Mouse (Mus musculus) limb, embryonic 15.5 days (tissue): ENCODE measurements at regions not wholly inside any gene's neighbourhood (a gene's known extent, or its start where the extent isn't known, plus 50 kb on each side); places are given as distances from the start of the nearest gene placed in this dataset.
A peak's percentile ranks its signal among the peaks of the same experiment; 100 is the strongest.

ENCODE experiments used
- ATAC-seq: fragments of 200-750 bp; cut with Nextera tagmentation; 2 replicates; pipeline ENCODE4 v1.8.0; 2017; ENCODE audit warnings: low read depth, moderate TSS enrichment; ENCODE audit not compliant: insufficient number of reproducible peaks, low FRiP score, low TSS enrichment
- H3K27ac ChIP-seq: fragments of 300-500 bp; sonication (generic); 2 replicates; pipeline ENCODE4 v1.5.1; 2015; ENCODE audit warnings: moderate library complexity, mild to moderate bottlenecking, inconsistent platforms
- H3K27me3 ChIP-seq: fragments of 300-500 bp; sonication (generic); 2 replicates; pipeline ENCODE4 v1.6.1; 2015; ENCODE audit warnings: inconsistent platforms
- H3K36me3 ChIP-seq: fragments of 300-500 bp; sonication (generic); 2 replicates; pipeline ENCODE4 v1.6.1; 2015; ENCODE audit warnings: inconsistent platforms
- H3K4me1 ChIP-seq: fragments of 300-500 bp; sonication (generic); 2 replicates; pipeline ENCODE4 v1.6.1; 2015; ENCODE audit warnings: inconsistent platforms
- H3K4me2 ChIP-seq: fragments of 300-500 bp; sonication (generic); 2 replicates; pipeline ENCODE4 v1.6.1; 2015; ENCODE audit warnings: mild to moderate bottlenecking, inconsistent platforms
- H3K4me3 ChIP-seq: fragments of 300-500 bp; sonication (generic); 2 replicates; pipeline ENCODE4 v1.5.1; 2015; ENCODE audit warnings: mild to moderate bottlenecking, inconsistent platforms
- H3K9ac ChIP-seq: fragments of 300-500 bp; sonication (generic); 2 replicates; pipeline ENCODE4 v1.6.1; 2015; ENCODE audit warnings: inconsistent platforms
- H3K9me3 ChIP-seq: fragments of 300-500 bp; sonication (generic); 2 replicates; pipeline ENCODE4 v1.6.1; 2016; ENCODE audit warnings: inconsistent platforms
- WGBS: fragments of 180-500 bp; shearing (Covaris S2); methylation state at CpG from one replicate; pipeline ENCODE4 v1.1.7; 2015; 5-methylcytosine and 5-hydroxymethylcytosine counted together

DNA sequence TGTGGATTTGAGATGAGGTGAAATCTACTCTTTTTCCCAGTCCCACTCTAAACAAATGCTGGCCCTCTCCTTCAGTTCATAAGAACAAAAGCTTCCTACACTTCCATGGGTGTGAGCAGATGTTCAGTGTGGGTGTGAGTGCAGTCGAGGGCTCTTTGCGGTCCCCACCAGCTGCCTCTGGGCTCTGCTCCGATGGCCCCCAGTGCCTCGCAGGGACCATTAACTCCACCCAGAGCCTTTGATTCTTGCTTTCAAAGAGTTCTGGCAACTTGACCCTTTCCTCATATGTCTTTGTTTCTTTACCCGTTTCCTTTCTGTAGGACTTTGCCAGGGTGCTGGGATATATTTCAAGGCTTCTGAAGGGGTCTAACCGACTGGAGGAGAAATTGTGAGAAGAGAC, 229.9 kb upstream of the Cxcr4 start:
- WGBS, result 30% methylated on average over 6 of the region's 6 CpGs
- H3K9me3 ChIP-seq, result no peaks in the 10 kb centered on the region
- ATAC-seq, result no peak
- 0 out of 2 replicates have a peak, but pooled peaks cover 4% of the 10 kb centered on the region for H3K4me1 ChIP-seq
- H3K27me3 ChIP-seq, result no peaks in the 10 kb centered on the region
- no peak overlapping the region for H3K4me2 ChIP-seq
- no peaks in the 10 kb centered on the region for H3K36me3 ChIP-seq
- no peak overlapping the region for H3K9ac ChIP-seq
- no peak overlapping the region for H3K4me3 ChIP-seq
- H3K27ac ChIP-seq, result no peak overlapping the region

GRCm38 (mm10) chr1:128820527-128820926, 228.4 kb upstream of the Cxcr4 start:
- Histone ChIP-seq H3K36me3 (no peaks in the 10 kb centered on the region), H3K27me3 (no peaks in the 10 kb centered on the region), H3K4me3 (no peak overlapping the region), H3K4me2 (no peak overlapping the region), H3K4me1 (0 out of 2 replicates have a peak, but pooled peaks cover 4% of the 10 kb centered on the region), H3K9ac (no peak overlapping the region), H3K27ac (no peak overlapping the region), H3K9me3 (no peaks in the 10 kb centered on the region)
- no peak for ATAC-seq
- 90% methylated on average over 1 of the region's 1 CpGs for WGBS

- Histone ChIP-seq H3K27ac (no peak overlapping the region), H3K4me2 (no peak overlapping the region), H3K9me3 (no peaks in the 10 kb centered on the region), H3K9ac (no peak overlapping the region), H3K4me3 (no peak overlapping the region), H3K27me3 (no peaks in the 10 kb centered on the region), H3K4me1 (0 out of 2 replicates have a peak, but pooled peaks cover 4% of the 10 kb centered on the region), H3K36me3 (no peaks in the 10 kb centered on the region)
- ATAC-seq, result no peak
- WGBS, result 88% methylated on average over 6 of the region's 6 CpGs
These were observed 227.5 kb upstream of the Cxcr4 start for GRCm38 (mm10) chr1:128819611-128820010.

- ATAC-seq, result no peak
- Histone ChIP-seq H3K36me3 (no peaks in the 10 kb centered on the region), H3K27me3 (no peaks in the 10 kb centered on the region), H3K27ac (no peak overlapping the region), H3K4me2 (no peak overlapping the region), H3K9ac (no peak overlapping the region), H3K9me3 (no peaks in the 10 kb centered on the region), H3K4me3 (no peak overlapping the region), H3K4me1 (no peaks in the 10 kb centered on the region)
- WGBS, result 75% methylated on average over 5 of the region's 5 CpGs
These were observed 221.3 kb upstream of the Cxcr4 start for GRCm38 (mm10) chr1:128813379-128813778.

DNA sequence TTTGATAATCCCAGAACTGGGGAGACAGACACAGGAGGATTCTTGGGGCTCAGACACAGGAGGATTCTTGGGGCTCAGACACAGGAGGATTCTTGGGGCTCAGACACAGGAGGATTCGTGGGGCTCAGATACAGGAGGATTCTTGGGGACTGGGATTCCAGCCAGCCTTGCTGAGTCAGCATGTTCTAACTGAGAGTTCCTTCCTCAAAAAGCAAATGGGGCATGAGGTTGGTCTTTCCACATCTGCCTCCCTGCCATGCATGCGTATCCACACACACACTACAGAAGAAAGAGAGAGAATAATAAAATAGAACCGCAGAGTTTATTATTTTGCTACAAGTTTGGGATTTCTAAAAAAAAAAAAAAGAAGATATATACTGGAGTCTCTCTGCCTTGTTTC, 218.8 kb upstream of the Cxcr4 start:
- no peak for ATAC-seq
- WGBS, result 77% methylated on average over 3 of the region's 3 CpGs
- Histone ChIP-seq H3K27me3 (no peaks in the 10 kb centered on the region), H3K9ac (no peak overlapping the region), H3K4me1 (no peaks in the 10 kb centered on the region), H3K27ac (no peak overlapping the region), H3K9me3 (no peaks in the 10 kb centered on the region), H3K36me3 (no peaks in the 10 kb centered on the region), H3K4me2 (no peak overlapping the region), H3K4me3 (no peak overlapping the region)

DNA sequence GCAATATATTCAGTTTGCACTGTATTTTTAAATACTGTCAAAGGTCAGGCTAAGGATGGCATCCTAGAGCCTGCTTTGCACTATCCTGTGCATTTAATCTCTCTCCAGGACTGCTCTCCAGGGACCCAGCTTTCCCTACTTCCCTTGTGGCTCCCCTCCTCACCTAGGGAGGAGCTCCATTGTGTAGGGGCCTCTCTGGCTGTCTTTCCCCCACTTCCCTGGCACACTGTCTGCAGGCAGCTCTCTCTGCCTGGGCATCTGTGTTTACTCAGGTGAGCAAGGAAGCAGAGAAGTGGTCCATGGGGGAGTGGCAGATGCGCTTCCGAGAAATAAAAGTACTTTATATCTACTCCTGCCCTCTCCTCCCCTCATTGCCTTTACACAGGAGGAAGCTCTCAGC, 218.0 kb upstream of the Cxcr4 start:
- WGBS, result 85% methylated on average over 2 of the region's 2 CpGs
- Histone ChIP-seq H3K9ac (no peak overlapping the region), H3K9me3 (no peaks in the 10 kb centered on the region), H3K4me3 (no peak overlapping the region), H3K27me3 (no peaks in the 10 kb centered on the region), H3K4me2 (no peak overlapping the region), H3K36me3 (no peaks in the 10 kb centered on the region), H3K4me1 (0 out of 2 replicates have a peak, but pooled peaks cover 2% of the 10 kb centered on the region), H3K27ac (no peak overlapping the region)
- no peak for ATAC-seq

DNA sequence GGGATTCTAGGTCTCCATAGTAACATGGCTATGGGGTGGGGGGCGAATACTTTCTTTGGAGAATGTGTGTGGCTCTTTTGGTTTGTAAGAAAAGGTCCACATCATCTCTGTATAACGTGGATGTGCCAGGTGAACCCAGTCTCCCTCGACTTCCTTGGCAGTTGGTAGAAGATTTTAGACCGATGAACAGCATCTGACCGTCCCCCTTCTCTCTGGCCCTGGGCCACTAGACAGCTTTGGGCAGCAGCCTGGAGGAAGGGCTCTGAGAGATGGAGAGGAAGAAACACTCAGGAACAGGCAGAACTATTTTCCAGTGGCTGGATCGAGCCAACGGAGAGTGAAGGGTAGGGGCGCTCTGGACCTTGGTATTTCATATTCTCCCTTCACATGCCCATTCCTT, 217.5 kb upstream of the Cxcr4 start:
- WGBS, result 88% methylated on average over 8 of the region's 8 CpGs
- Histone ChIP-seq H3K4me3 (no peak overlapping the region), H3K9me3 (no peaks in the 10 kb centered on the region), H3K27ac (no peak overlapping the region), H3K9ac (no peak overlapping the region), H3K4me2 (no peak overlapping the region), H3K27me3 (no peaks in the 10 kb centered on the region), H3K36me3 (no peaks in the 10 kb centered on the region), H3K4me1 (0 out of 2 replicates have a peak, but pooled peaks cover 2% of the 10 kb centered on the region)
- no peak for ATAC-seq

- 84% methylated on average over 5 of the region's 5 CpGs for WGBS
These were observed 216.5 kb upstream of the Cxcr4 start for GRCm38 (mm10) chr1:128808599-128808998.

DNA sequence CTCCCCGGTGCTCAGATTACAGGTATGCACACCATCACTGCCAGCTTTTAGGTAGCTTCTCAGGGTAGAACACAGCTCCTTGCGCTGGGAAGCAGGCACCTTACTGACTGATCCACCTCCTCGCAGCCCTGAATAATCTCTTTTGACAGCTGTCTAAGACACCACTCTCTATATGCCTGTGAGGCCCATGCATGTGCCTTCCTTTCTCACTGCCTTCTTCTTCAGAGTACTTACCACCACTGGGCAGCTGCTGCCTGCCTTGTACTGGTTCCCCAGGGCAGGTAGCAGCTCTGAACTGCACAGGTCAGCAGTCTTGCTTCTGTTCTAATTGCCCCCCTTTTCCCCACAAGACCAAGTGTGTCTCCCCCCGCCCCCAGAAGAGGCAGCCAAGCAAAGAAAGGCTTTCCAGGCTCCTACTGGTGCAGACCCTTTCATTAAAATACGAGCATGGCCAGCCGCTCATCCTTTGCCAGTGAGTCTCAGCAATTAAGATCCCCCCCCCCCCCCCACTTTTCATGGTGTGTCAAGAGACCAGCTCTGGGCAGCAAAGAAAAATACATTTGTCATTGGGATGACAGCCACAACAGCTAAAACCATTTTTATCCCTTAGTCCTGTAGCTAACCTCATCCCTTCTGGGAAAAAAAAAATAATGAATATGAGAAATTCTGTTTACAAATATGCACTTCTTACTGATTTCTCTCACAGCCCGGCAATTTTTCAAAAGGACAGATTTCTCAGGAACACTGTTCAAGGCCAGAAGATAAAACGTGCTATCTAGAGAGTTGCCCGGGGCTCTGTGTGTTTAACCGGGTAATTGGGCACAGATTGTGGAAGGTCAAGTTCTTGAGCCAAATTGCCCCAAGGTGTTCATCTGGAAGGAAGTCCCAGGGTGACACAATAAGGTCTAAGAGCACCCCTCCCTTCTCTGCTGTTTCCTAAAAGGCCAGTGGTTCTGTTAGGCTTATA, 213.9 kb upstream of the Cxcr4 start:
- ATAC-seq, result no peak
- Histone ChIP-seq H3K4me3 (no peak overlapping the region), H3K4me1 (peaks cover 8% of the 10 kb centered on the region; the same call in 1 of the 2 replicates), H3K4me2 (no peak overlapping the region), H3K27me3 (peaks cover 5% of the 10 kb centered on the region; the same call in 1 of the 2 replicates), H3K27ac (no peak overlapping the region), H3K9ac (no peak overlapping the region), H3K36me3 (no peaks in the 10 kb centered on the region), H3K9me3 (no peaks in the 10 kb centered on the region)
- 33% methylated on average over 10 of the region's 10 CpGs for WGBS

More at GRCm38 (mm10) chr1:128808599-128808998, 216.5 kb upstream of the Cxcr4 start:
- Histone ChIP-seq H3K27ac (no peak overlapping the region), H3K27me3 (no peaks in the 10 kb centered on the region), H3K9me3 (no peaks in the 10 kb centered on the region), H3K4me2 (no peak overlapping the region), H3K4me1 (peaks cover 5% of the 10 kb centered on the region; the same call in 1 of the 2 replicates), H3K4me3 (no peak overlapping the region), H3K36me3 (no peaks in the 10 kb centered on the region), H3K9ac (no peak overlapping the region)
- ATAC-seq, result no peak

DNA sequence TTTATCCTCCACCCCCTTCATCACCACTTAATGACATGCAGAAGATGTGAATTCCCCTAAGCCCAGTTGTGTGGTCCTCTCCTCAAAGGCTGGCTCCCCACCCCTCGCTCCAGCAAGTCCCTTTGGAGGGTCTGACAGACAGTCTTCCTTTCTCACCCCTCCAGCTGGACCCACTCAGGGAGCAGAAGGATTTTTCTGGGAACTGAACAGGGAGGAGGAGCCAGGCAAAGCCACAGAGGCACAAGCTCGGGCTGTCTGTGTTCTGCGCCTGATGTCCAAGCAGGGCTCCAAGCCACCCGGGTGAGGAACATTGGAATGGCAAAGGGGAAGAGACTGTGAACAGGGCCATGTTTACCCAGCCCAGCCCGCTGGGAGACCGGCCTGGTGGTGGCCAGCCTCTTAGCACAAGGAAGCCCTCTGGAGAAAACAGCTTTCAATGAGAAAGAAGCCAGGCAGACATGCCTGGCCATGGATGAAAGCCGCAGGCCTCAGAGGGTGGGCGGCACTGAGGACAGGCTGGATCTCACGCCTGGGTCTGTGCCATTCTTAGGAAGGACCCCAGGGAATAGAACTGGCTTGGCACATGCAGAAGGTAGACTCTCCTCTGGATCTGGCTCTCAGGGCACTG, 211.5 kb upstream of the Cxcr4 start:
- H3K4me3 ChIP-seq, result no peak overlapping the region
- no peak overlapping the region for H3K9ac ChIP-seq
- H3K27me3 ChIP-seq, result peaks cover 5% of the 10 kb centered on the region; the same call in 1 of the 2 replicates
- H3K4me2 ChIP-seq, result no peak overlapping the region
- WGBS, result 41% methylated on average over 9 of the region's 9 CpGs
- no peaks in the 10 kb centered on the region for H3K9me3 ChIP-seq
- ATAC-seq, result peak; percentile 42; the same call in 1 of the 2 replicates
- H3K4me1 ChIP-seq, result peaks cover 12% of the 10 kb centered on the region; the same call in 1 of the 2 replicates
- H3K27ac ChIP-seq, result no peak overlapping the region
- H3K36me3 ChIP-seq, result no peaks in the 10 kb centered on the region

GRCm38 (mm10) chr1:128803058-128803432, 211.0 kb upstream of the Cxcr4 start:
- no peak overlapping the region for H3K9ac ChIP-seq
- peaks cover 12% of the 10 kb centered on the region; the same call in 1 of the 2 replicates for H3K4me1 ChIP-seq
- no peaks in the 10 kb centered on the region for H3K36me3 ChIP-seq
- peaks cover 5% of the 10 kb centered on the region; the same call in 1 of the 2 replicates for H3K27me3 ChIP-seq
- ATAC-seq, result peak; percentile 18; the same call in 1 of the 2 replicates
- no peaks in the 10 kb centered on the region for H3K9me3 ChIP-seq
- no peak overlapping the region for H3K27ac ChIP-seq
- no peak overlapping the region for H3K4me3 ChIP-seq
- H3K4me2 ChIP-seq, result no peak overlapping the region

DNA sequence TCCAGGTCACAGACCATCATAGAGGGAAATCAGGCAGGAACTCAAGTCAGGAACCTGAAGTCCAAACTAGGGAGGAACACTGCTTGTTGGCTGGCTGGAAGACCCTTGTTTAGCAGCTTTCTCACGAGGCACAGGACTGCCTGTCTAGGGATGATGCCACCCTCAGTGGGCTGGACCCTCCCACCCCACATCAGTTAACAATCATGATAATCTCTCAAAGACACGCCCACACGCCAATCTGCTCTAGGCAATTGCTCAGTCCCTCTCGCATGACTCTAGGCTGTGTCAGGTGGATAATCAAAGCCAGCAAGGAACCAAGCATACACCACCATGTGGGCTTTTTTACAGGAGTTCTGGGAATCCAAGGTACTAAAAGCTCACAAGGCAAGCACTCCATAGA, 206.6 kb upstream of the Cxcr4 start:
- Histone ChIP-seq H3K9ac (no peak overlapping the region), H3K4me1 (peaks cover 8% of the 10 kb centered on the region; the same call in 1 of the 2 replicates), H3K27me3 (peaks cover 5% of the 10 kb centered on the region; the same call in 1 of the 2 replicates), H3K36me3 (no peaks in the 10 kb centered on the region), H3K9me3 (no peaks in the 10 kb centered on the region), H3K27ac (no peak overlapping the region), H3K4me3 (no peak overlapping the region), H3K4me2 (no peak overlapping the region)
- ATAC-seq, result no peak
- WGBS, result 43% methylated on average over 4 of the region's 4 CpGs
